Mouse (Mus musculus): ENCODE results near the gene Akr1cl. TPM values are rescaled to one million over a fixed set of nuclear protein-coding genes. Genes with fewer than 3 reads are reported as not detected.

Akr1cl gene
- polyA plus RNA-seq, 1 experiment, result not detected

DNA sequence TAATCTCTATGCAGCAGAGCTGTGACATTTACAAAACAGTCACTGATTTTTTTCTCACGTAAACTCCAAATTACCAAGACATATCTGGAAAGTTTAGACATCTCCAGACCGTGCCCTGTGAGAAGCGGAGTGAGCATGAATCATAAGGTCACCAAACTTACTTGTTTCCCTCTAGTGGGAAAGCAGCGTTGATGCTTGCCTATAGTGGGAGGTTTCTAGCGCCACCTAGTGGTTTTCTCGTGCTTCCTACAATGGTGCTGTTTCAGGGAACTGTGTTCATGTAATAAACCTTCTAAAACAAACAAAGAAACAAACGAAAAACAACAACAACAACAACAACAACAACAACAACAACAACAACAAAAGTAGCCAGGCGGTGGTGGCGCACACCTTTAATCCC, 22.4 kb downstream of the Akr1cl start:
- Histone ChIP-seq H3K27me3 (ENCODE audit: control insufficient read depth) (no peaks in the 10 kb centered on the region), H3K4me3 (replicated peaks) (no peak overlapping the region), H3K9me3 (ENCODE audit: control insufficient read depth, low read length) (no peaks in the 10 kb centered on the region), H3K4me1 (ENCODE audit: control insufficient read depth) (no peaks in the 10 kb centered on the region), H3K36me3 (ENCODE audit: control insufficient read depth) (no peaks in the 10 kb centered on the region)
- no peak for TF ChIP-seq GATA1 (IDR thresholded peaks at IDR 0.05; ENCODE audit: low read length)
- TF ChIP-seq TAL1 (IDR thresholded peaks at IDR 0.05; ENCODE audit: low read length), result no peak

DNA sequence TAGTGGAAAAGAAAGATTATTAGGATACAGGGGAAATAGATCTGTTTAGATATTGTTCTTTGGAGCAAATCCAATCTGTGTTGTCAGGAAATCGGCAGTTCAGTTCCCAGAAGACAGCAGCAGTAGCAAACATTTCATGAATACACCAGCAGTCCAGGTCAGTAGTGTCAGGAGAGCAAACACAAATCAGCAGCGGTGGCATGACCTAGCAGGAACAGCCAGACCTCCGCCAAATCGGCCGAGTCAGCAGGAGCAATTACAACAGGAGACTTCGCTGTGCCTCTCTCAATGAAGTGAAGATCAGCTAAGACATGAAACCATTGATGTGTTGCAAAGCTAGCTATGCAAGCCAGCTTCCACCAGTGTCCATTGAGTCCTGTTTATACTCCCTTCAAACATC, 27.0 kb downstream of the Akr1cl start:
- Histone ChIP-seq H3K4me3 (replicated peaks) (no peak overlapping the region), H3K36me3 (ENCODE audit: control insufficient read depth) (no peaks in the 10 kb centered on the region), H3K27me3 (ENCODE audit: control insufficient read depth) (no peaks in the 10 kb centered on the region), H3K4me1 (ENCODE audit: control insufficient read depth) (no peaks in the 10 kb centered on the region), H3K9me3 (ENCODE audit: control insufficient read depth, low read length) (no peaks in the 10 kb centered on the region)
- TF ChIP-seq TAL1 (IDR thresholded peaks at IDR 0.05; ENCODE audit: low read length) (no peak), GATA1 (IDR thresholded peaks at IDR 0.05; ENCODE audit: low read length) (no peak)

DNA sequence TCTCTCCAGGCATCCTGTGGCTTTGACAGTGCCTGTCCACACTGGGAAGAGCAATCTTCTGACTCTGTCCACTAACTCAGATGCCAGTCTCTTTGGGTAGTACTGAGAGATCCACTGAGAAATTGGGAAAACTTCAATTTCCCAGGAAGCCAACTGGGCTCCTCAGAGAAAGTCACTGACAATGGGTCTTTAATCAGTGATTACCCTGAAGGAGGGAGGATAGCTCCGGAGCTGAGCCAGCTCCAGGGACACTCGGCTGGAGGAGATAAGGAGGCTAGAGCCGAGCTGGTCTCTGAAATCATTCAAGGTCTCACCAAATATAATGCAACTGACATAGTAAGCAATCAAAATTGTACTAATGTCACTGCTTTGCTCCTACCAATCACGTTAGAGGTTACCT, 28.0 kb downstream of the Akr1cl start:
- Histone ChIP-seq H3K27me3 (ENCODE audit: control insufficient read depth) (no peaks in the 10 kb centered on the region), H3K9me3 (ENCODE audit: control insufficient read depth, low read length) (no peaks in the 10 kb centered on the region), H3K4me1 (ENCODE audit: control insufficient read depth) (no peaks in the 10 kb centered on the region), H3K4me3 (replicated peaks) (no peak overlapping the region), H3K36me3 (ENCODE audit: control insufficient read depth) (no peaks in the 10 kb centered on the region)
- TF ChIP-seq TAL1 (IDR thresholded peaks at IDR 0.05; ENCODE audit: low read length) (no peak), GATA1 (IDR thresholded peaks at IDR 0.05; ENCODE audit: low read length) (no peak)

DNA sequence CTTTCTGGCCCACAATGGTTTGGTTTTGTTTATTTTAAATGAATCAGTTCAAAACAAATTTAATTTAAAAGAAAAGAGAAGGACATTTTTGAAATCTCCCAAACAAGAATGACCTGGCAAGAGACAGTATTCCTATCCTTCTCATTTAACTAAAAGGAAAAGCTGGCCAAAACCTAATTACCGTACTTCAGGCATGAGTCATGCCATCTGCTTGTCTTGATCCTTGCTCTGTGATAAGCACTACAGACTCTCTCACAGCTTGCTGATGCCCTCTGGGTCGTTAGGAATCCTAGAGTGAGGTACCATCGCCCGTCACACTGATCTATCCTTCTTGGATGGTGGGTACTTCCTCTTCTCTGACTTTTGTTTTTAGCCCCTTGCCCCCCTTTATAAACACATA, 39.4 kb downstream of the Akr1cl start:
- Histone ChIP-seq H3K4me3 (replicated peaks) (no peak overlapping the region), H3K36me3 (ENCODE audit: control insufficient read depth) (no peaks in the 10 kb centered on the region), H3K9me3 (ENCODE audit: control insufficient read depth, low read length) (no peaks in the 10 kb centered on the region), H3K4me1 (ENCODE audit: control insufficient read depth) (no peaks in the 10 kb centered on the region), H3K27me3 (ENCODE audit: control insufficient read depth) (no peaks in the 10 kb centered on the region)
- TF ChIP-seq GATA1 (IDR thresholded peaks at IDR 0.05; ENCODE audit: low read length) (no peak), TAL1 (IDR thresholded peaks at IDR 0.05; ENCODE audit: low read length) (no peak)

DNA sequence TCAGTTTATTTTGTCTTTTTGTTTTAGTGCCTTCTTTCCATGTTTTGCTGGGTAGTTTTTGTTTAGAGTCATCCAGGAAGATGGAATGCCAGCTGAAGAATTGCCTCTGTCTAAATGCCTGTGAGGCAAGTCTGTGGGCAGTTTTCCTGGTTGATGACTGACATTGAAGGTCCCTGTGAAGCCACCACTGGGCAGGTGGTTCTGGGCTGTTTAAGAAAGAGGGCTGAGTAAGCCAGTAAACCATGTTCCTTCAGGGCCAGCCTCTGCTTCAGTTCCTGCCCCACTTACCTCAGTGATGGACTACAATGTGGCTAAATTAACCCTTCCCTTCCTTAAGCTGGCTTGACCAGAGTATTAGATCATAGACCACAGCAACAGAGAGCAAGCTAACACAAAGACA, 44.4 kb downstream of the Akr1cl start:
- H3K4me1 ChIP-seq (ENCODE audit: control insufficient read depth), result no peaks in the 10 kb centered on the region
- no peak overlapping the region for H3K4me3 ChIP-seq (replicated peaks)
- H3K9me3 ChIP-seq (ENCODE audit: control insufficient read depth, low read length), result no peaks in the 10 kb centered on the region
- no peaks in the 10 kb centered on the region for H3K36me3 ChIP-seq (ENCODE audit: control insufficient read depth)
- H3K27me3 ChIP-seq (ENCODE audit: control insufficient read depth), result no peaks in the 10 kb centered on the region
- TF ChIP-seq TAL1 (IDR thresholded peaks at IDR 0.05; ENCODE audit: low read length) (no peak), GATA1 (IDR thresholded peaks at IDR 0.05; ENCODE audit: low read length) (no peak)

DNA sequence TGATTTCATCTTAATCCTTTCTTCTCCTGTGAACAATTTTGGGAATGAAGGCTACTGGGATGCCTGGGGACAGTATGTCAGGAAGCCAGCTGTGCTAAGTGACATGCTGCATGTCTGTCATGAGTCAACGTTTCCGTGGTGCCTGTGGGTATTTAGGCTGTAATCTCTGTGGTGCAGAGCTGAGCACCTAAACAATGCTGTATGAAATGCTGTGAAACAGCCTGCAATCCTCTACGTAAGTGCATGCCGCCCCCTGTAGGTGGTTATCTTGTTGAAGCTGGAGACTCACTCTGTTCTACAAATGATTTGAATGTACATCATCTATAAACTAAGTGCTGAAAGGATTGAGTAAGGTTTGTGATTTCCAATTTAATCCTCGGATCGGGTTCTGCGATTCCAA, 46.4 kb downstream of the Akr1cl start:
- TF ChIP-seq GATA1 (IDR thresholded peaks at IDR 0.05; ENCODE audit: low read length), result no peak
- no peak for TF ChIP-seq TAL1 (IDR thresholded peaks at IDR 0.05; ENCODE audit: low read length)
- Histone ChIP-seq H3K4me1 (ENCODE audit: control insufficient read depth) (no peaks in the 10 kb centered on the region), H3K36me3 (ENCODE audit: control insufficient read depth) (no peaks in the 10 kb centered on the region), H3K27me3 (ENCODE audit: control insufficient read depth) (no peaks in the 10 kb centered on the region), H3K4me3 (replicated peaks) (no peak overlapping the region), H3K9me3 (ENCODE audit: control insufficient read depth, low read length) (no peaks in the 10 kb centered on the region)

DNA sequence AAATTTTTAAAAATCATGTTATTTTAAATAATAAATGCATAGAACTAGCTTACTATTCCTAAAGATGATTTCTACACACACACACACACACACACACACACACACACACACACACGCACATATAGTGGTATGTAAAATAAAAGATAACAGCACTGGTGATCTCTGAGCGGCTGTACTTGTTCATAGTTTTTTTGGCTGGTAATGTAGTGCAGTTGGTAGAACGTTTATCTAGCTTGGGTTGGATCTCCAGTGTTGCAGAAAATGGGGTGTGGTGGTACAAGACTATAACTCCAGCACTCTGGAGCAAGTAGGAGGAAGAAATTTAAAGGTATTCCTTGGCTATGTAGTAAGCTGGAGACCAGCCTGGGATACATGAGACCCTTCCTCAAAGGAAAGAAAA, 49.3 kb downstream of the Akr1cl start:
- Histone ChIP-seq H3K9me3 (ENCODE audit: control insufficient read depth, low read length) (no peaks in the 10 kb centered on the region), H3K36me3 (ENCODE audit: control insufficient read depth) (no peaks in the 10 kb centered on the region), H3K27me3 (ENCODE audit: control insufficient read depth) (no peaks in the 10 kb centered on the region), H3K4me3 (replicated peaks) (no peak overlapping the region), H3K4me1 (ENCODE audit: control insufficient read depth) (no peaks in the 10 kb centered on the region)
- TF ChIP-seq GATA1 (IDR thresholded peaks at IDR 0.05; ENCODE audit: low read length), result no peak

DNA sequence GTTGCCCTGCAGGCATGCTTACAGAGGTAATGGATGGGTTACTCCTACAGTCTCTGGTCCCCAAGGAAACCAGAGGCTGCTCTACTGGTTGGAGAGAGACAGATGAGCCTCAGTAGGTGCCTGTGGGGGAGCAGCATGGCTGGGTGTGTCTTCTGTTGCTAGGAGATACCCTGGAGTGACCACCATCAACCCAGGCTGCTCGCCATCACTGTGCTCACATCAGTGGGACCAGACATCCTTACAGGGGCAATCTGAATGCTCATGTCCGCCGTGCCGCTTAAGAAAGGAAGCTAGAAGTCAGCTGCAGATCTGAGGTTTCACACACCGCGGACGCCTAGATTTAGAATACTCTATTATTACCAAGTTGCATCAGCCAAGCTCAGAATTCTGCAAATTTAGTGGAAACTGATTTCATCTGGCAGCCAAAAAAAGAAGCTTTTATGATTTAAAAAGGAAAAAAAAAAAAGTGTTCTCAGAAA, 54.2 kb downstream of the Akr1cl start:
- Histone ChIP-seq H3K4me1 (ENCODE audit: control insufficient read depth) (no peaks in the 10 kb centered on the region), H3K9me3 (ENCODE audit: control insufficient read depth, low read length) (no peaks in the 10 kb centered on the region), H3K27me3 (ENCODE audit: control insufficient read depth) (no peaks in the 10 kb centered on the region), H3K36me3 (ENCODE audit: control insufficient read depth) (no peaks in the 10 kb centered on the region), H3K4me3 (replicated peaks) (no peak overlapping the region)
- TF ChIP-seq GATA1 (IDR thresholded peaks at IDR 0.05; ENCODE audit: low read length), result no peak
- TF ChIP-seq TAL1 (IDR thresholded peaks at IDR 0.05; ENCODE audit: low read length), result no peak

DNA sequence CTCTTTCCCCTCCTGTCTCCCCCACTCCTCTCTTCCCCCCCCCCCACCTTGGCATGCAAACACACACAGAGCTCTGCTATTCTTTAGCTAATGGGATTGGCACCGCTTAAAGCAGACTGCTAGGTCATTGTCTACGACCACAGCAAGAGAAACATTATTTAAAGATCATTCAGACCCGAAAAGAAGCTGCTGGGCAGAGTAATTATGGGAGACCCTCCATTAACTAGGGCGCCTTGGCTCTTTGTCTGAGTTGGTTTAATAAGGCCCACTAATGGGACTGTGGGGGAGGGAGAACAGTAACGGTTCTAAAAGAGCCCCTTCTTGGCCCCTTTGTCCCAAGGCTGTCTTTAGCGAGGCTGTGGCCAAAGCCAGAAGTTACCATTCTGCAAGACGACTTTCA, 57.2 kb downstream of the Akr1cl start:
- Histone ChIP-seq H3K4me1 (ENCODE audit: control insufficient read depth) (no peaks in the 10 kb centered on the region), H3K4me3 (replicated peaks) (no peak overlapping the region), H3K27me3 (ENCODE audit: control insufficient read depth) (no peaks in the 10 kb centered on the region)

DNA sequence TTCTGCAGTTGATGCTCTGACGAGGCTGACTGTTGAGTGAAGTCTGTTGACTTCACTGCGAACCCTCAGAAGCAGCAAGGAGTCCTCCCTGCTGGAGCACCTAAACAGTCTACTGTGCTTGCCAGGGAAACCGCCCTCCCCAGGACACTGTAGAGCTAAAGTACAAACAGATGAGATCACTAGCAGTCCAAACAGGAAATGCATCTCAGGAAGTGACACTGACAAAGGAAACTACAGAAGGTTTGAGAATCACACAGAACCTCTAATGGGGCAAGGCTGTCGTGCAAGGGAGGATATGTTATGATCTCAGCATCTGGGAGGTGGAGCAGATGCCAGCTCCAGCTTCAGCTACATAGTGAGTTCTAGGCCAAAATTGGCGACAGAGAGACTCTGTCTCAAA, 61.9 kb downstream of the Akr1cl start:
- Histone ChIP-seq H3K27me3 (ENCODE audit: control insufficient read depth) (no peaks in the 10 kb centered on the region), H3K4me3 (replicated peaks) (no peak overlapping the region), H3K4me1 (ENCODE audit: control insufficient read depth) (no peaks in the 10 kb centered on the region), H3K9me3 (ENCODE audit: control insufficient read depth, low read length) (no peaks in the 10 kb centered on the region), H3K36me3 (ENCODE audit: control insufficient read depth) (no peaks in the 10 kb centered on the region)
- TF ChIP-seq GATA1 (IDR thresholded peaks at IDR 0.05; ENCODE audit: low read length) (no peak), TAL1 (IDR thresholded peaks at IDR 0.05; ENCODE audit: low read length) (no peak)

More for the DNA sequence above, 57.2 kb downstream of the Akr1cl start:
- TF ChIP-seq GATA1 (IDR thresholded peaks at IDR 0.05; ENCODE audit: low read length) (no peak), TAL1 (IDR thresholded peaks at IDR 0.05; ENCODE audit: low read length) (no peak)
- no peaks in the 10 kb centered on the region for H3K9me3 ChIP-seq (ENCODE audit: control insufficient read depth, low read length)
- H3K36me3 ChIP-seq (ENCODE audit: control insufficient read depth), result no peaks in the 10 kb centered on the region

Other genes starting within 250 kb of the Akr1cl start
- 0.03 TPM in 2 replicates for gene Plekhm3, start 75.9 kb downstream of the Akr1cl start, polyA plus RNA-seq (2012)
- not detected in 2 replicates for gene Cryge, start 18.4 kb upstream of the Akr1cl start, polyA plus RNA-seq (2012)
- not detected in 2 replicates for gene Crygd, start 30.7 kb upstream of the Akr1cl start, polyA plus RNA-seq (2012)
- not detected in 2 replicates for gene Crygc, start 40.9 kb upstream of the Akr1cl start, polyA plus RNA-seq (2012)
- gene Crygb, start 49.5 kb upstream of the Akr1cl start, polyA plus RNA-seq (2012), result not detected in 2 replicates
- gene Cryga, start 70.6 kb upstream of the Akr1cl start, polyA plus RNA-seq (2012), result not detected in 2 replicates
- not detected in 2 replicates for gene Gm28845, start 86.8 kb upstream of the Akr1cl start, polyA plus RNA-seq (2012)
- not detected in 2 replicates for gene D630023F18Rik, start 90.5 kb upstream of the Akr1cl start, polyA plus RNA-seq (2012)
- gene Idh1, start 153.7 kb upstream of the Akr1cl start, polyA plus RNA-seq (2012), result not detected in 2 replicates
- gene Pikfyve, start 153.9 kb upstream of the Akr1cl start, polyA plus RNA-seq (2012), result 0.49 and 0.92 TPM in 2 replicates
- gene Pth2r, start 249.3 kb upstream of the Akr1cl start, polyA plus RNA-seq (2012), result not detected in 2 replicates

All from erythroblast, embryonic 14.5 days (primary cell).